Mouse (Mus musculus) effector memory CD4-positive, alpha-beta T cell, adult 5 months (primary cell): ENCODE data around the gene Gm11127. TPM values are rescaled to one million over a fixed set of nuclear protein-coding genes. Genes with fewer than 3 reads are reported as not detected.

Experiments used
- polyA plus RNA-seq: library from polyadenylated mRNA; unstranded; fragments of 100-300 nt; shearing (Covaris generic); gene quantifications from one replicate; pipeline ENCODE4 v1.2.1, GENCODE M21; 2017

Gene Gm11127
- polyA plus RNA-seq, result not detected

DNA sequence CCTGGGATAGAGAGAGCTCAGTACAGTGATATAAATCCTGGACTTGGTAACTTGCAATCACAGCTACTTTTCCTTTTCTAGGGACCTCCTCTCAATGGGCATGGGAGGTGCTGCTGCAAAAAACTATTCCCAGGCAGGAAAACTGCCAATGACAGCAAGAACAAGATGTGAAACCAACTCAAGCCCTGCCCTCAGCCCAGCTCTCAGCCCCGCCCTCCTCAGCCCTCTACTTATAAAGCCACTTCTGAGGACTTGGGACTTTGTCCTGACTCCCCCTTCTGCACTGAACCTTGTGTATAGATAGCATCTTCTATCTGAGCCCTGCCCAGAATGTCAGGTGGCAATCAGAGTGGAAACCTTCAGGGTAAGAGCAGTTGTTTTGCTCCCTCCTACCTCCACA lies at the start of gene Gm11127:
TSS of gene Gm11127 (minus strand) at position 10 of the 400 bp plus-strand sequence.

DNA sequence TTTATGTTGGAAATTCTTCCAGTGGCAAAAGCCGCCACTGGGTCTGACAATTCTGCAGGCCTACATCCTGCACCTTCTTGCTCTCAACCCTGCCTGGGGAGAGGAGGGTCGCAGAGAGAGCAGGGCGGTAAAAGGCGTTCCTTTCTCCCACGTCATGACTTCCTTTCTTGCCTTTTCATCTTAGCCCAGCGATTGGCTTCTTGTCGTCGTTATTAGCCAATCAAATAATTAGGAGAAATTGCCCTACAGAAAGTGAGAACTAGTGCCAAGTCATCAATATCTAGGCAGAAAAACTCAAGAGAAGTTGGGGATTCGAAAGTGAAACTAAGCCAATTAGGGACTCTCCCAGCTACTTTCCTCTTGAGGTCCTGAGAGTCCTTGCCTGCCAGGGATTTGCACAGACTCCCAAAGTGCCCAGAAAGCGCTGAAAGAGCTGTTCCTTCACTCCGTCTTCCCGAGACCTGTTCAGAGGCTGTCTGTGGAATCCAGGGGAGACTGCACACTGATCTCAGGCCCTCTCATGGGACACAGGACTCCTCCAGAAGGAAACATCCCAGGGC lies 15.5 kb downstream of the Gm11127 start, which contains the start of the genes H2-T22 and Gm6034:
TSS of gene H2-T22 (minus strand) at position 138 of the 560 bp plus-strand sequence.
TSS of gene Gm6034 (plus strand) at position 352 of the 560 bp plus-strand sequence.

DNA sequence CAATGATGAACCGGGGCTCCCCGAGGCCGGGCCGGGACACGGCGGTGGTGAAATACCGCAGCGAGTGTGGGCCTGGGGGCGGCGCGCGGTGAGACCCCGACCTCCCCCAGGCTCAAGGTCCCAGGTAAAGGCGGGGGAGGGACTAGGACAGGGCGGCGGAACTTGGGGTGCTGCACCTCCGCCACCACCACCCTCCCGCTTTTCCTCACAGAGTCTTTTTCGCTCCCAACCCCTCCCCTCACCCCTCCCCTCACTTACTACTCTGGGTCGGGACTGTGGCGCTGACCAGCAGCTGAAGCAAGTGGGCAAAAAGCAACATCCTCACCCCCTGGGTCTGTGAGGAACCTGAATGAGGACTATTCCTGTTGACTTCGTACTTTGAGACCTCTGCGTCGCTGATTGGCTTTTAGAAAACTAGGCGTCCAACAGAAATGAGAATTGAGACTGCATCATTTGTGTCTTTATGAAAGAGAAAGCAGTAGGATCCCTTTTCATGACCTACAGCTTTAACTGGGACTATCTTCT lies 25.8 kb downstream of the Gm11127 start, which contains the start of gene H2-T23:
TSS of gene H2-T23 (minus strand) at position 505 of the 525 bp plus-strand sequence.

DNA sequence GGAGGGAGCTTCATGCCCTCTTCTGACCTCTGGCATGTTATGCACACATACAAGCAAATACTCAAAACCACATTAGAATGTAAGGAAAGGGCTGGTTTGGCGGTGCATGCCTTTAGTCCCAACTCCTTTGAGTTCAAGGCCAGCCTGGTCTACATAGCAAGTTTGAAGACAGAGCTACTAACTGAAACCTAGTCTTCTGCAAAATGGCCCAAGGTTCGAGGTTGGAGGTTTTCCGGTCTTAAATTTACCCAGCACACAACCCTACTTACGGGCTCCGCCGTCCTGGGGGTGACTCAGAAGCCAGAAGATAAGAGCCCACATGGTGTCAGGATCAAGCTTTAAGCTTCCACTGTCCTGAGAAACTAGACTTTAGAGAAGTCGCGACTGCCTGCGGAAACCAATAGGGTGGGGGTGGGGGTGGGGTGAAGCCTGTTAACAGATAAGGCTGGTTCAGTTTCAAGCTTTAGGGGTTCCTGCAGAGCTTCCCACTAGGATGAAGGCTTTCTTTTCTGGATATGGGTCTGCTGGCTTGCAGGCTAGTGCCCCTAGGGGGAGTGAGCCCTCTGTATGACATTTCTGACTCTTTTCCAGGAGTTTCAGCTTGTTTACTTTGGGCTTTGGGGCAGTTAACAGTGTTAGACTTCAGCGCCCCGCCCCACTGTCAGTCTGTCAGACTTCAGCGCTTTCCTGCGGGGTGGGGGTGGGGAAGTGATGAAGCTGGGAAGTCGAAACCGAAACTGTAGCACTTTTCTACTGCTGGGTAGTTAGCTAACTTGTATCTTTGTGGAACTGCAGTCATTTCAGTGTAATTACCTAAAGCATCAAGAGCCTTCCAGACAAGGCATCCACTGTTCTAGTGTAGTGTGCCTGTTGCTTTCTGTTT lies 37.7 kb downstream of the Gm11127 start, which contains the start of gene H2-T24:
TSS of gene H2-T24 (minus strand) at position 370 of the 883 bp plus-strand sequence.

Other genes with a start within 250 kb of the Gm11127 start
- 29.2 TPM for gene Ier3, start 236.7 kb downstream of the Gm11127 start, polyA plus RNA-seq
- gene Flot1, start 235.1 kb downstream of the Gm11127 start, polyA plus RNA-seq, result 52.6 TPM
- gene Tubb5, start 220.1 kb downstream of the Gm11127 start, polyA plus RNA-seq, result 71.0 TPM
- gene Mdc1, start 216.9 kb downstream of the Gm11127 start, polyA plus RNA-seq, result 9.5 TPM
- 24.1 TPM for gene Nrm, start 197.1 kb downstream of the Gm11127 start, polyA plus RNA-seq
- 384 TPM for gene Ppp1r18, start 192.8 kb downstream of the Gm11127 start, polyA plus RNA-seq
- 54.0 TPM for gene Dhx16, start 178.6 kb downstream of the Gm11127 start, polyA plus RNA-seq
- 32.9 TPM for gene 2310061I04Rik, start 160.9 kb downstream of the Gm11127 start, polyA plus RNA-seq
- 13.2 TPM for gene Atat1, start 148.3 kb downstream of the Gm11127 start, polyA plus RNA-seq
- gene Mrps18b, start 142.0 kb downstream of the Gm11127 start, polyA plus RNA-seq, result 93.2 TPM
- 76.6 TPM for gene Ppp1r10, start 141.9 kb downstream of the Gm11127 start, polyA plus RNA-seq
- 137 TPM for gene Abcf1, start 88.6 kb downstream of the Gm11127 start, polyA plus RNA-seq
- gene Gnl1, start 78.5 kb downstream of the Gm11127 start, polyA plus RNA-seq, result 74.2 TPM
- 24.6 TPM for gene Prr3, start 78.1 kb downstream of the Gm11127 start, polyA plus RNA-seq
- gene H2-T24, start 37.8 kb downstream of the Gm11127 start, polyA plus RNA-seq, result 10.5 TPM
- gene H2-T23, start 25.5 kb downstream of the Gm11127 start, polyA plus RNA-seq, result 476 TPM
- 161 TPM for gene H2-T22, start 15.6 kb downstream of the Gm11127 start, polyA plus RNA-seq
- 0.95 TPM for gene Gm6034, start 15.4 kb downstream of the Gm11127 start, polyA plus RNA-seq
- gene Gm19684, start 63.3 kb upstream of the Gm11127 start, polyA plus RNA-seq, result 1.5 TPM
- gene Gm7030, start 71.1 kb upstream of the Gm11127 start, polyA plus RNA-seq, result not detected
- gene Gm8909, start 110.2 kb upstream of the Gm11127 start, polyA plus RNA-seq, result 8.8 TPM
- 0.84 TPM for gene H2-T3, start 131.9 kb upstream of the Gm11127 start, polyA plus RNA-seq
- 120 TPM for gene Rpp21, start 199.7 kb upstream of the Gm11127 start, polyA plus RNA-seq
- 52.0 TPM for gene Trim39, start 213.9 kb upstream of the Gm11127 start, polyA plus RNA-seq
- not detected for gene H2-M10.2, start 228.1 kb upstream of the Gm11127 start, polyA plus RNA-seq